Mouse (Mus musculus) stomach, embryonic 15.5 days (tissue): ENCODE results near the gene Gm21973. TPM values are rescaled to one million over a fixed set of nuclear protein-coding genes. Genes with fewer than 3 reads are reported as not detected.

Experiments used
- ATAC-seq: fragments of 200-750 bp; cut with Nextera tagmentation; 2 replicates; pipeline ENCODE4 v1.8.0; 2017; ENCODE audit warnings: low read depth, moderate number of reproducible peaks, moderate TSS enrichment; ENCODE audit not compliant: insufficient read depth, low FRiP score
- H3K27ac ChIP-seq: fragments of 300-500 bp; sonication (generic); 2 replicates; pipeline ENCODE4 v1.5.1; 2015; ENCODE audit warnings: mild to moderate bottlenecking, inconsistent platforms
- H3K27me3 ChIP-seq: fragments of 300-500 bp; sonication (generic); replicated peaks from 2 replicates; pipeline ENCODE4 v1.6.1; 2015; ENCODE audit warnings: inconsistent platforms
- H3K36me3 ChIP-seq: fragments of 300-500 bp; sonication (generic); 2 replicates; pipeline ENCODE4 v1.6.1; 2015; ENCODE audit warnings: inconsistent platforms
- H3K4me1 ChIP-seq: fragments of 300-500 bp; sonication (generic); 2 replicates; pipeline ENCODE4 v1.6.1; 2015; ENCODE audit warnings: inconsistent platforms
- H3K4me2 ChIP-seq: fragments of 300-500 bp; sonication (generic); 2 replicates; pipeline ENCODE4 v1.6.1; 2015; ENCODE audit warnings: mild to moderate bottlenecking, inconsistent platforms
- H3K4me3 ChIP-seq: fragments of 300-500 bp; sonication (generic); replicated peaks from 2 replicates; pipeline ENCODE4 v1.5.1; 2015; ENCODE audit warnings: inconsistent platforms
- H3K9ac ChIP-seq: fragments of 300-500 bp; sonication (generic); 2 replicates; pipeline ENCODE4 v1.6.1; 2015; ENCODE audit warnings: inconsistent platforms
- H3K9me3 ChIP-seq: fragments of 300-500 bp; sonication (generic); 2 replicates; pipeline ENCODE4 v1.6.1; 2016; ENCODE audit warnings: inconsistent platforms
- WGBS: fragments of 180-500 bp; shearing (Covaris S2); methylation state at CpG from one replicate; pipeline ENCODE4 v1.1.7; 2015; 5-methylcytosine and 5-hydroxymethylcytosine counted together
- polyA plus RNA-seq: library from polyadenylated mRNA; unstranded; fragments of >200 nt; fragmentation: Nextera tagmentation; extraction: Ambion mirVana; gene quantifications from 2 replicates; pipeline ENCODE4 v1.2.1, GENCODE M21; 2015

Gm21973 gene
- polyA plus RNA-seq = 0.46 TPM in 1 of 2 replicates, not detected in the other

GRCm38 (mm10) chr15:10325080-10325479 lies at the start of gene Gm21973:
Gene Gm21973, plus strand, starts transcription at chr15:10325380.
- Histone ChIP-seq H3K4me3 (no peak within 1 kb of the TSS), H3K27ac (no peak within 1 kb of the TSS), H3K4me2 (no peak within 1 kb of the TSS), H3K27me3 (no peaks in the 10 kb centered on the region), H3K36me3 (no peaks in the 10 kb centered on the region), H3K9ac (no peak within 1 kb of the TSS), H3K4me1 (no peaks in the 10 kb centered on the region), H3K9me3 (no peaks in the 10 kb centered on the region)
- no peak for ATAC-seq
- WGBS = 84% methylated on average over 2 of the region's 2 CpGs

- no peak overlapping the region for H3K27ac ChIP-seq
- H3K4me1 ChIP-seq = no peaks in the 10 kb centered on the region
- H3K27me3 ChIP-seq = no peaks in the 10 kb centered on the region
- H3K36me3 ChIP-seq = no peaks in the 10 kb centered on the region
- no peak overlapping the region for H3K4me2 ChIP-seq
- H3K4me3 ChIP-seq = no peak overlapping the region
- no peak overlapping the region for H3K9ac ChIP-seq
- no peak for ATAC-seq
- no peaks in the 10 kb centered on the region for H3K9me3 ChIP-seq
Measured at GRCm38 (mm10) chr15:10276386-10276785, 48.8 kb upstream of the Gm21973 start.

- no peak overlapping the region for H3K4me3 ChIP-seq
- 76% methylated on average over 4 of the region's 4 CpGs for WGBS
- no peak overlapping the region for H3K9ac ChIP-seq
- H3K36me3 ChIP-seq = no peaks in the 10 kb centered on the region
- no peaks in the 10 kb centered on the region for H3K27me3 ChIP-seq
- no peaks in the 10 kb centered on the region for H3K9me3 ChIP-seq
- no peak overlapping the region for H3K4me2 ChIP-seq
- no peak overlapping the region for H3K27ac ChIP-seq
- no peaks in the 10 kb centered on the region for H3K4me1 ChIP-seq
- ATAC-seq = no peak
Measured at GRCm38 (mm10) chr15:10277461-10277860, 47.7 kb upstream of the Gm21973 start.

GRCm38 (mm10) chr15:10281546-10281945 lies 43.6 kb upstream of the Gm21973 start:
- Histone ChIP-seq H3K36me3 (no peaks in the 10 kb centered on the region), H3K4me2 (no peak overlapping the region), H3K27me3 (no peaks in the 10 kb centered on the region), H3K4me3 (no peak overlapping the region), H3K9ac (no peak overlapping the region), H3K9me3 (no peaks in the 10 kb centered on the region), H3K27ac (no peak overlapping the region), H3K4me1 (no peaks in the 10 kb centered on the region)
- 66% methylated on average over 5 of the region's 5 CpGs for WGBS
- no peak for ATAC-seq

- ATAC-seq = no peak
- Histone ChIP-seq H3K36me3 (no peaks in the 10 kb centered on the region), H3K4me2 (no peak overlapping the region), H3K4me1 (no peaks in the 10 kb centered on the region), H3K9me3 (no peaks in the 10 kb centered on the region), H3K9ac (no peak overlapping the region), H3K27me3 (no peaks in the 10 kb centered on the region), H3K4me3 (no peak overlapping the region), H3K27ac (no peak overlapping the region)
Measured at GRCm38 (mm10) chr15:10283661-10284060, 41.5 kb upstream of the Gm21973 start.

GRCm38 (mm10) chr15:10296570-10296969 lies 28.6 kb upstream of the Gm21973 start:
- Histone ChIP-seq H3K27ac (no peak overlapping the region), H3K9ac (no peak overlapping the region), H3K36me3 (no peaks in the 10 kb centered on the region), H3K4me3 (no peak overlapping the region), H3K4me2 (no peak overlapping the region), H3K4me1 (no peaks in the 10 kb centered on the region), H3K27me3 (no peaks in the 10 kb centered on the region), H3K9me3 (no peaks in the 10 kb centered on the region)
- ATAC-seq = no peak
- WGBS = 84% methylated on average over 1 of the region's 1 CpGs

- Histone ChIP-seq H3K4me1 (no peaks in the 10 kb centered on the region), H3K4me3 (no peak overlapping the region), H3K9me3 (no peaks in the 10 kb centered on the region), H3K27ac (no peak overlapping the region), H3K36me3 (no peaks in the 10 kb centered on the region), H3K9ac (no peak overlapping the region), H3K27me3 (no peaks in the 10 kb centered on the region), H3K4me2 (no peak overlapping the region)
- 72% methylated on average over 1 of the region's 1 CpGs for WGBS
- ATAC-seq = no peak
Measured at GRCm38 (mm10) chr15:10298058-10298457, 27.1 kb upstream of the Gm21973 start.

- Histone ChIP-seq H3K36me3 (no peaks in the 10 kb centered on the region), H3K27me3 (no peaks in the 10 kb centered on the region), H3K27ac (no peak overlapping the region), H3K9ac (no peak overlapping the region), H3K4me1 (no peaks in the 10 kb centered on the region), H3K4me2 (no peak overlapping the region), H3K4me3 (no peak overlapping the region), H3K9me3 (no peaks in the 10 kb centered on the region)
- ATAC-seq = no peak
- 81% methylated on average over 3 of the region's 3 CpGs for WGBS
Measured at GRCm38 (mm10) chr15:10299467-10299866, 25.7 kb upstream of the Gm21973 start.

- Histone ChIP-seq H3K4me3 (no peak overlapping the region), H3K4me1 (no peaks in the 10 kb centered on the region), H3K27me3 (no peaks in the 10 kb centered on the region), H3K36me3 (no peaks in the 10 kb centered on the region), H3K27ac (no peak overlapping the region), H3K4me2 (no peak overlapping the region), H3K9me3 (no peaks in the 10 kb centered on the region), H3K9ac (no peak overlapping the region)
- WGBS = 98% methylated on average over 1 of the region's 1 CpGs
- ATAC-seq = no peak
Measured at GRCm38 (mm10) chr15:10306461-10306860, 18.7 kb upstream of the Gm21973 start.

- no peak overlapping the region for H3K4me2 ChIP-seq
- no peaks in the 10 kb centered on the region for H3K36me3 ChIP-seq
- H3K9ac ChIP-seq = no peak overlapping the region
- no peak for ATAC-seq
- 67% methylated on average over 5 of the region's 5 CpGs for WGBS
- no peaks in the 10 kb centered on the region for H3K4me1 ChIP-seq
- H3K9me3 ChIP-seq = no peaks in the 10 kb centered on the region
- H3K27me3 ChIP-seq = no peaks in the 10 kb centered on the region
- no peak overlapping the region for H3K27ac ChIP-seq
- no peak overlapping the region for H3K4me3 ChIP-seq
Measured at GRCm38 (mm10) chr15:10311826-10312225, 13.4 kb upstream of the Gm21973 start.

GRCm38 (mm10) chr15:10313522-10314455 lies 11.4 kb upstream of the Gm21973 start:
- no peak overlapping the region for H3K4me3 ChIP-seq
- no peaks in the 10 kb centered on the region for H3K27me3 ChIP-seq
- WGBS = 48% methylated on average over 7 of the region's 7 CpGs
- no peaks in the 10 kb centered on the region for H3K4me1 ChIP-seq
- no peak overlapping the region for H3K27ac ChIP-seq
- H3K9me3 ChIP-seq = no peaks in the 10 kb centered on the region
- H3K36me3 ChIP-seq = no peaks in the 10 kb centered on the region
- no peak overlapping the region for H3K9ac ChIP-seq
- no peak overlapping the region for H3K4me2 ChIP-seq
- ATAC-seq = no peak; the same call in 1 of the 2 replicates

GRCm38 (mm10) chr15:10330626-10331025 lies 5.4 kb downstream of the Gm21973 start:
- H3K9ac ChIP-seq = no peak overlapping the region
- no peak for ATAC-seq
- H3K9me3 ChIP-seq = no peaks in the 10 kb centered on the region
- H3K27ac ChIP-seq = no peak overlapping the region
- no peaks in the 10 kb centered on the region for H3K36me3 ChIP-seq
- 78% methylated on average over 3 of the region's 3 CpGs for WGBS
- no peak overlapping the region for H3K4me2 ChIP-seq
- no peaks in the 10 kb centered on the region for H3K4me1 ChIP-seq
- H3K27me3 ChIP-seq = no peaks in the 10 kb centered on the region
- H3K4me3 ChIP-seq = no peak overlapping the region
